Mouse (Mus musculus) 416B (cell line): ENCODE measurements at regions not wholly inside any gene's neighbourhood (a gene's known extent, or its start where the extent isn't known, plus 50 kb on each side); places are given as distances from the start of the nearest gene placed in this dataset.
A peak's percentile ranks its signal among the peaks of the same experiment; 100 is the strongest.
"Not testable (repeated sequence)": the region's sequence is repeated elsewhere in the genome, so short reads cannot be mapped to it uniquely, and the experiment has no call there.

Source experiments
- DNase-seq: peaks from one replicate; pipeline ENCODE4 v3.0.0; 2011; ENCODE audit warnings: low read depth

DNA sequence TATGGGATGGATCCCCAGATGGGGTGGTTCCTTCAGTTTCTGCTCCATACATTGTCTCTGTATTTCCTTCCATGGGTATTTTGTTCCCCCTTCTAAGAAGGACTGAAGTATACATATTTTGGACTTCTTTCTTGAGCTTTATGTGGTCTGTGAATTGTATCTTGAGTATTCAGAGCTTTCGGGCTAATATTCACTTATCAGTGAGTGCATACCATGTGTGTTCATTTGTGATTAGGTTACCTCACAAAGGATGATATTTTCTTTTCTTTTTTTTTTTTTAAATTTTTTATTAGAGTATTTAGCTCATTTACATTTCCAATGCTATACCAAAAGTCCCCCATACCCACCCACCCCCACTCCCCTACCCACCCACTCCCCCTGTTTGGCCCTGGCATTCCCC lies 657.8 kb downstream of the Kcnt2 start:
- not testable (repeated sequence) for DNase-seq

- DNase-seq = no peak
These were observed 667.6 kb downstream of the Kcnt2 start for GRCm38 (mm10) chr1:140913566-140913965.

DNA sequence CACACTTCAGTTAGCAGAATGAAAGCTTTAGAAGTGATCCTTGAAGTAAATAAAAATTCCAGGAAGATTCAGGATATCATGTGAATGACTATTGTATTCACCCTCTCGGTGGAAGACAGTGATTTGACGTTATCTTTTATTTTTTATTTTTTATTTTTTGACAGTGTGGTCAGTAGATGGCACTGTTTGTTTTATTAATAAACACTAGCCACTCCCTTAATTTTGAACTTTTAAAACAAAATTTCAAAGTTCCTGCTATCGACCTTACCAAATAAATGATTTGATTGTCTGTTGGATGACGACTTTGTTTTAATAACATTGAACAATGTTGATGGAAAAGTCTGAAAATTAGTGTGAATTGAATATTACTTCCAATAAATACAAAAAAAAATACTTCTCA lies 694.4 kb downstream of the Kcnt2 start:
- DNase-seq = peak; percentile 53

DNA sequence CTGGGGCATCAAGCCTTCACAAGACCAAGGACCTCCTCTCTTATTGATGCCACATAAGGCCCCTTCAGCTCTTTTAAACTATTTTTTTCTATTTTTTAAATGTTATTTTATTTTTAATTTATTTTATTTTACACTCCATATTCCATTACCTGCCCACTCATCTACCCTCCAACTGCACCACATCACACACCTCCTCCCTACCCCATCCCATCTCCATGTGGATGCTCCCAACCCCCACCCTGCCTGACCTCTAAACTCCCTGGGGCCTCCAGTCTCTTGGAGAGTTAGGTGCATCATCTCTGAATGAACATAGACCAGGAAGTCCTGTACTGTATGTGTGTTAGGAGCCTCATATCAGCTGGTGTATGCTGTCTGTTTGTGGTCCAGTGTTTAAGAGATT lies 712.9 kb downstream of the Kcnt2 start:
- DNase-seq = no peak

GRCm38 (mm10) chr1:141001821-141002220 lies 755.9 kb downstream of the Kcnt2 start:
- DNase-seq = no peak
